Mouse (Mus musculus): ENCODE data around the gene Prss53. TPM values are rescaled to one million over a fixed set of nuclear protein-coding genes. Genes with fewer than 3 reads are reported as not detected.

Gene Prss53
- polyA plus RNA-seq (2015; fragmentation: Nextera tagmentation; extraction: Ambion mirVana), result 0.21 and 0.31 TPM in 2 replicates

GRCm38 (mm10) chr7:127890798-127891197, at the start of gene Prss53:
Gene Prss53 (minus strand): TSS chr7:127890970.

DNA sequence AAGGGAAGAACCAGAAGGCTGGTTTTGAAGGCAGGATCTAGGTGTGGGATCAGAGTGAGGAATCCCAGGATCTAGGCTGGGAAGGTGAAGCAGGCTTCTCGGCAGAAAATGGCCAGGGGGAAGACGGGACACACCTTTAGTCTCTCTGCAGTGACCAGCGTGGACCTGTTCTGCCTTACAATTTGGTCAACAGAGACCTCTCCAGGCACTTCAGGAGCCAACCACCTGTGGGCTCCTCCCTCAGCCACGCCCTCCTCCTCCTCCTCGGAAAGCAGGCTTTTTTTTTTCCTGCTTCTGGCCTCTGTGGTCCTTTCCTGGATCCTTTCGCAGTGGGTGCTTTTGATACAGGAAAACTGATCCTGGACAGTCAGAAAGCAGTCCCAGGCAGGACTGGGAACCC, 39.2 kb upstream of the Prss53 start, which contains the start of gene Prss8:
Gene Prss8, minus strand, starts transcription at position 182 of the 400 bp plus-strand sequence.

DNA sequence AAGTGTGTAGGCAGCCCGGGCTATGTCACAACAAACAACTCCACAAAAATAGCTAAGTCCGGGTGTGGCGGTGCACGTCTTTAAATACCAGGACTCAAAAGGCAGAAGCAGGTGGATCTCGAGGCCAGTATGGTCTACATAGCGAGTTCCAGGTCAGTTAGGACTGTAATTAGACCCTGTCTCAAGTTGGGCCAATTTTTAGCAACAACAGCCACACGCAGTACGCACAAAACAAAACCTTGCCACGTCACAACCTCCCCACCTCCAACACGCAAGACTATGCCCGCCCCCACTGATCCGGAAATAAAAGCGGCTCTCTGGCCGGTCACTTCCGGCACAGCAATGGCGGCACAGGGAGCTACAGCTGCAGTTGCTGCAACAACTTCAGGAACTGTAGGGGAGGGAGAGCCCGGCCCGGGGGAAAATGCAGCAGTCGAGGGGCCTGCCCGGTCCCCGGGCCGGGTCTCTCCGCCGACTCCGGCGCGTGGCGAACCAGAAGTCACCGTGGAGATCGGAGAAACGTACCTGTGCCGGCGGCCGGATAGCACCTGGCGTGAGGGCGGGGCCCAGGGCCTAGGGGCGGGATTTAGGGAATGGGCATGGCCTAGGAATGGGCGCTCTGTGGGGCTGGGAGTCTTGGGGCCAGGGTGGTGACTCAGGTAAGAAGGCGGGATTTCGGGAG, 21.6 kb upstream of the Prss53 start, which contains the start of gene Kat8:
Gene Kat8, plus strand, starts transcription at position 327 of the 682 bp plus-strand sequence.

GRCm38 (mm10) chr7:127903971-127904796, 13.4 kb upstream of the Prss53 start, which contains the start of gene Bckdk:
Gene Bckdk (plus strand): TSS chr7:127904082.

DNA sequence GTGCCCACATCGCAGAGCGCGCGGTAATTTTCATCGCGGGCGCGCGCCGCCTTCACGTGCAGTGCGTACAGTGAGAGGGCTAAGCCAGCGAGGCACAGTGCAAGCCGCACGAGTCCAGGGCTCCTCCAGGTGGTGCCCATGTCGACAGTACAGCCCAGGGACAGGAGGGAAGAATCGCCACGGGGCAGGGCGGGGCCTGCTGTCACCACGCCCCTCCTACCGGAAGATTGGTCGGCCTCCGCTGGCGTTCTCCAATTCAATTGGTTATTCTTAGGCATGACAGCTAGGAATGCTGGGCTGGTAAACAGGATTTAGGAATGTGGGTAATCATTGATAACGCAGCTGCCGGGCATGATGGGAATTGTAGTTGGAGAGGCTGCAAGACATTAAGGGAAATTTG, 4.7 kb upstream of the Prss53 start, which contains the start of the genes Gm21974 and Vkorc1:
Gene Gm21974, minus strand, starts transcription at position 13 of the 400 bp plus-strand sequence.
Gene Vkorc1, minus strand, starts transcription at position 176 of the 400 bp plus-strand sequence.

DNA sequence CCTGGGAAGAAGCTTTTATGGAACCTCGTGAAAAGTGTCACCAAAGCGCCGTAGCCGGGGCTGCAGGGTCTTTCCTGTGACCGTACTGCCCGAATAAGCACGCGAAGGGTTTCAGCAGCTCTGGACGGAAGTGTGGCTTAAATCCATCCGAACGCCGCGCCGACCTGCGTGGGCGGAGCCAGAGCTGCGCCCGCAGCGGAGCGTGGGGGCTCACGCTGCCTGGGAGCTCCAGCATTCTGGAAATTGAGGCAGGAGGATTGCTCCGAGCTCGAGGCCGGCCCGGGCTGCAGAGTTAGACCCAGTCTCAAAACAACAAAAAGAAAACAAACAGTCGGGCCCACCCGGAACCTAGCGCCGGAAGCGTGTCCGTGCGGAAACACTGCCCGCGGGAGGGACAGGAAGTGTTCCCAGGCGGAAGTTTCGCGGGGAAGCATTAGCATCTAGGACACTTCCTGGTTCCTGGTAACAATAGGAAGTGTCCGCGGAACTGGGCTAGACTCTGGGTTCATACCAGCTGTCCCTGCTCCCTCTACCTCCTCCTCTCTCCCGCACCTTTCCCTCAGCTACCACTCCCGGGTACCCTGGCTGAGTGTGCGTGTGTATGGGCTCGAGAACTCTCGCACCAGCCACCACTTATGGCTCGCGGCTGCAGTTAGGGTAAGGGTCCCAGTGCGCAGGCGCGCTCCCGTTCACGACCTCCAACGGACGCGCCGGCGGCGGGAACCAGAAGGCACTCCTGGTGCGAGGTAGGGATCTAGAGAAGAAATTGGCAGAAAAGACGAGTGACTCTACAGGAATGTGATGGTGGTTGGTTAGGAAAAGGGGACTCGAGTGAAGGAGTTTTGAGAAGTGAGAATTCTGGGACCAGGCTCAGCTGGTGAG, 14.1 kb downstream of the Prss53 start, which contains the start of gene Zfp668:
Gene Zfp668, minus strand, starts transcription at position 362 of the 882 bp plus-strand sequence.

DNA sequence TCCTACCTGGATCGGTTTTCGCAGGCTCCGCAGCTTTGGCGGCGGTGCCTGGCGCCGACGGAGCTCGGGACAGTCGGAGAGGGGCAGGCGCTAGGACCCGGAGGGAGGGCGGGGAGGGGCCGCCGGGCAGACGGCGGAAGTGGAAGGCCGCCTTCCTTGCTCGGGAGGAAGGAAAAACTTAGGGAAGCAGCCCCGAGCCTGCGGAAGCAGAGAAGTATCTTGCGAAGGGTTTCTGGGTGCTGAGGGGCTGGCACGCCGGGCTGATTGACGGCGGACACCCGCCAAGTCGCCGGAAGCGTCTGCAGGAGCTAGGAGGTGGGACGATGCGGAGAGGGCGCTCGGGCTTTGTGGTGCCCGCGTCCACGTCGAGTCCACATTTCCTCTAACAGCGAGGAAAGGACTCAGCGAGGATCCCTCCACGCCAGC, 14.7 kb downstream of the Prss53 start, which contains the start of gene Zfp646:
Gene Zfp646, plus strand, starts transcription at position 181 of the 426 bp plus-strand sequence.

Other genes starting within 250 kb of the Prss53 start
- 27.9 and 29.8 TPM in 2 replicates for gene Bcl7c, start 182.0 kb downstream of the Prss53 start, polyA plus RNA-seq (2015; fragmentation: Nextera tagmentation; extraction: Ambion mirVana)
- 2.5 and 3.2 TPM in 2 replicates for gene Ctf1, start 178.2 kb downstream of the Prss53 start, polyA plus RNA-seq (2015; fragmentation: Nextera tagmentation; extraction: Ambion mirVana)
- gene Ctf2, start 158.8 kb downstream of the Prss53 start, polyA plus RNA-seq (2015; fragmentation: Nextera tagmentation; extraction: Ambion mirVana), result 0.15 and 0.26 TPM in 2 replicates
- 4.8 and 4.9 TPM in 2 replicates for gene Fbxl19, start 146.4 kb downstream of the Prss53 start, polyA plus RNA-seq (2015; fragmentation: Nextera tagmentation; extraction: Ambion mirVana)
- gene Orai3, start 121.2 kb downstream of the Prss53 start, polyA plus RNA-seq (2015; fragmentation: Nextera tagmentation; extraction: Ambion mirVana), result 14.0 and 17.9 TPM in 2 replicates
- 13.0 and 14.9 TPM in 2 replicates for gene Setd1a, start 114.3 kb downstream of the Prss53 start, polyA plus RNA-seq (2015; fragmentation: Nextera tagmentation; extraction: Ambion mirVana)
- gene Gm49388, start 105.4 kb downstream of the Prss53 start, polyA plus RNA-seq (2015; fragmentation: Nextera tagmentation; extraction: Ambion mirVana), result not detected in 2 replicates
- 15.4 and 17.9 TPM in 2 replicates for gene Hsd3b7, start 90.4 kb downstream of the Prss53 start, polyA plus RNA-seq (2015; fragmentation: Nextera tagmentation; extraction: Ambion mirVana)
- 31.5 and 36.4 TPM in 2 replicates for gene Stx4a, start 66.7 kb downstream of the Prss53 start, polyA plus RNA-seq (2015; fragmentation: Nextera tagmentation; extraction: Ambion mirVana)
- 0.32 and 0.75 TPM in 2 replicates for gene Stx1b, start 66.4 kb downstream of the Prss53 start, polyA plus RNA-seq (2015; fragmentation: Nextera tagmentation; extraction: Ambion mirVana)
- 5.7 and 5.9 TPM in 2 replicates for gene Zfp646, start 14.7 kb downstream of the Prss53 start, polyA plus RNA-seq (2015; fragmentation: Nextera tagmentation; extraction: Ambion mirVana)
- gene Zfp668, start 14.1 kb downstream of the Prss53 start, polyA plus RNA-seq (2015; fragmentation: Nextera tagmentation; extraction: Ambion mirVana), result 10.2 and 10.5 TPM in 2 replicates
- not detected in 2 replicates for gene Gm21974, start 4.5 kb upstream of the Prss53 start, polyA plus RNA-seq (2015; fragmentation: Nextera tagmentation; extraction: Ambion mirVana)
- gene Vkorc1, start 4.6 kb upstream of the Prss53 start, polyA plus RNA-seq (2015; fragmentation: Nextera tagmentation; extraction: Ambion mirVana), result 66.3 and 74.3 TPM in 2 replicates
- 70.9 and 73.8 TPM in 2 replicates for gene Bckdk, start 13.1 kb upstream of the Prss53 start, polyA plus RNA-seq (2015; fragmentation: Nextera tagmentation; extraction: Ambion mirVana)
- 19.3 and 20.4 TPM in 2 replicates for gene Kat8, start 21.5 kb upstream of the Prss53 start, polyA plus RNA-seq (2015; fragmentation: Nextera tagmentation; extraction: Ambion mirVana)
- gene Prss8, start 39.1 kb upstream of the Prss53 start, polyA plus RNA-seq (2015; fragmentation: Nextera tagmentation; extraction: Ambion mirVana), result 0.52 and 0.64 TPM in 2 replicates
- 1.9 TPM in 2 replicates for gene Prss36, start 55.8 kb upstream of the Prss53 start, polyA plus RNA-seq (2015; fragmentation: Nextera tagmentation; extraction: Ambion mirVana)
- gene Fus, start 76.5 kb upstream of the Prss53 start, polyA plus RNA-seq (2015; fragmentation: Nextera tagmentation; extraction: Ambion mirVana), result 194 and 202 TPM in 2 replicates
- gene Pycard, start 102.9 kb upstream of the Prss53 start, polyA plus RNA-seq (2015; fragmentation: Nextera tagmentation; extraction: Ambion mirVana), result 59.4 and 76.0 TPM in 2 replicates
- gene Trim72, start 113.0 kb upstream of the Prss53 start, polyA plus RNA-seq (2015; fragmentation: Nextera tagmentation; extraction: Ambion mirVana), result not detected in 2 replicates
- gene Itgam, start 171.7 kb upstream of the Prss53 start, polyA plus RNA-seq (2015; fragmentation: Nextera tagmentation; extraction: Ambion mirVana), result 18.0 and 24.5 TPM in 2 replicates
- 0.92 and 0.96 TPM in 2 replicates for gene Gm49368, start 171.7 kb upstream of the Prss53 start, polyA plus RNA-seq (2015; fragmentation: Nextera tagmentation; extraction: Ambion mirVana)
- gene Itgax, start 238.6 kb upstream of the Prss53 start, polyA plus RNA-seq (2015; fragmentation: Nextera tagmentation; extraction: Ambion mirVana), result 1.8 and 2.1 TPM in 2 replicates

All from spleen, postnatal 0 days (tissue).